In genomic region chr10:9053371-9053770, GRCm38 (mm10) we compare ENCODE assay signal across 10 mouse cellular contexts.
DNase-seq lines count a peak whose midpoint lies in the region; ATAC-seq lines count a peak whose summit lies in the region.
"Had no signal": no experiment of that assay in that cellular context is flagged by ENCODE, and none has a peak within 500 bp of the region (broad histone marks: within the 10 kb centered on the region; RNA-seq: fewer than 3 reads in every experiment).

No protein-coding gene starts in this region.

- H3K4me3 ChIP-seq in hindbrain, embryonic 13.5 days: no peak overlapping the region
- H3K4me3 ChIP-seq in hindbrain, embryonic 12.5 days: no peak overlapping the region
- H3K4me3 ChIP-seq: stomach, embryonic 15.5 days had no signal

- no peaks in the 10 kb centered on the region for H3K36me3 ChIP-seq in hindbrain, embryonic 13.5 days
- H3K36me3 ChIP-seq in hindbrain, embryonic 12.5 days: no peaks in the 10 kb centered on the region
- H3K36me3 ChIP-seq: stomach, embryonic 15.5 days had no signal

- no peak overlapping the region for H3K9ac ChIP-seq in hindbrain, embryonic 13.5 days
- no peak overlapping the region for H3K9ac ChIP-seq in hindbrain, embryonic 12.5 days
- H3K9ac ChIP-seq: stomach, embryonic 15.5 days had no signal

- 52% methylated on average over 4 of the region's 4 CpGs for WGBS in hindbrain, embryonic 13.5 days
- 55% methylated on average over 4 of the region's 4 CpGs for WGBS in hindbrain, embryonic 12.5 days

- H3K27me3 ChIP-seq in hindbrain, embryonic 13.5 days: peaks cover 7% of the 10 kb centered on the region; the same call in 1 of the 2 replicates
- H3K27me3 ChIP-seq in hindbrain, embryonic 12.5 days: no peaks in the 10 kb centered on the region
- H3K27me3 ChIP-seq: stomach, embryonic 15.5 days had no signal

- H3K27ac ChIP-seq in hindbrain, embryonic 13.5 days: no peak overlapping the region
- H3K27ac ChIP-seq in hindbrain, embryonic 12.5 days: no peak overlapping the region
- H3K27ac ChIP-seq: macrophage; stomach, embryonic 15.5 days had no signal

- H3K4me1 ChIP-seq in hindbrain, embryonic 13.5 days (replicated peaks): no peaks in the 10 kb centered on the region; the same call in 1 of the 2 replicates
- H3K4me1 ChIP-seq in hindbrain, embryonic 12.5 days: no peaks in the 10 kb centered on the region
- H3K4me1 ChIP-seq: stomach, embryonic 15.5 days had no signal

- peak; percentile 26 to 43 for DNase-seq in right cerebral cortex, postnatal 10 days (ENCODE audit: low spot score in 2 of 2)
- no peak for DNase-seq in right cerebral cortex, postnatal 4 days
- peak; percentile 21 for DNase-seq in forelimb bud, embryonic 11.5 days (ENCODE audit: low read depth, low spot score)
- DNase-seq in telencephalon, adult 2 months (ENCODE audit: low read depth, low spot score): peak; percentile 50
- no peak for DNase-seq in testis, postnatal 10 days (ENCODE audit: low spot score)
- DNase-seq in ovary, postnatal 36 days (ENCODE audit: low spot score): no peak

- no peak overlapping the region for H3K4me2 ChIP-seq in hindbrain, embryonic 13.5 days
- H3K4me2 ChIP-seq in hindbrain, embryonic 12.5 days (replicated peaks): no peak overlapping the region
- H3K4me2 ChIP-seq: stomach, embryonic 15.5 days had no signal

- peak; percentile 65; the same call in 1 of the 2 replicates for ATAC-seq in hindbrain, embryonic 13.5 days (ENCODE audit: low FRiP score)
- no peak for ATAC-seq in hindbrain, embryonic 12.5 days (ENCODE audit: low FRiP score)

- no peaks in the 10 kb centered on the region for H3K9me3 ChIP-seq in hindbrain, embryonic 13.5 days
- no peaks in the 10 kb centered on the region for H3K9me3 ChIP-seq in hindbrain, embryonic 12.5 days (replicated peaks)
- H3K9me3 ChIP-seq: stomach, embryonic 15.5 days had no signal

Comparison
In these comparisons a context has a peak if more than half of its experiments do, and no peak if none do; other contexts are left out.
1. DNase-seq: peak in right cerebral cortex, postnatal 10 days (2 of 2), forelimb bud, embryonic 11.5 days (single experiment) and telencephalon, adult 2 months (single experiment); none in right cerebral cortex, postnatal 4 days (single experiment), testis, postnatal 10 days (single experiment) and ovary, postnatal 36 days (single experiment).